Mouse (Mus musculus): ENCODE results near the gene Pde1c. TPM values are rescaled to one million over a fixed set of nuclear protein-coding genes. Genes with fewer than 3 reads are reported as not detected.

The Pde1c gene
- polyA plus RNA-seq, 1 experiment = not detected

DNA sequence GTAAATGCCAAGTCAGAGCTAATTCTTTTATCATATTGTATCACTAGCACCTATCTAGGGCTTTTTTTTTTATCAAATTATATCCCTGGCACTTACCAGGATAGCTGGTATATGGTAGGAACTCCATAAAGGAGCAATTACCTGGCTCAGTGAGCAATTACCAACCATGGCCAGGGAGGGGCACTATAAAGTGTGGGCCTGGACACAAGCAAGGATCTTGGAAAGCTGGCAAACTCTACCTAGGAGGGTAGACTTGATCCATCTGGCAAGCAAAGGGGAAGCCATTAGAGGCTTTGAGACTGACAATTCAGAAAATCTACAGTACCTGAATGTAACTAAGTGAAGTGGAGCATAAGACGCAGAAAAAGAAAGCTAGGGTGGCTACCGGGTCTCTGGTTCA is 10.2 kb downstream of the Pde1c start:
- WGBS = 91% methylated on average over 2 of the region's 2 CpGs
- Histone ChIP-seq H3K4me1 (ENCODE audit: control insufficient read depth, insufficient read depth, low read length) (no peaks in the 10 kb centered on the region), H3K4me3 (ENCODE audit: insufficient read depth, low read depth, low read length) (no peak overlapping the region), H3K27ac (ENCODE audit: insufficient read depth, low read depth, low read length) (no peak overlapping the region)
- no peak for TF ChIP-seq POLR2A (IDR thresholded peaks at IDR 0.05; ENCODE audit: insufficient read depth, low read depth, low read length)
- no peak for TF ChIP-seq CTCF (IDR thresholded peaks at IDR 0.05; ENCODE audit: insufficient read depth, low read depth, low read length)

DNA sequence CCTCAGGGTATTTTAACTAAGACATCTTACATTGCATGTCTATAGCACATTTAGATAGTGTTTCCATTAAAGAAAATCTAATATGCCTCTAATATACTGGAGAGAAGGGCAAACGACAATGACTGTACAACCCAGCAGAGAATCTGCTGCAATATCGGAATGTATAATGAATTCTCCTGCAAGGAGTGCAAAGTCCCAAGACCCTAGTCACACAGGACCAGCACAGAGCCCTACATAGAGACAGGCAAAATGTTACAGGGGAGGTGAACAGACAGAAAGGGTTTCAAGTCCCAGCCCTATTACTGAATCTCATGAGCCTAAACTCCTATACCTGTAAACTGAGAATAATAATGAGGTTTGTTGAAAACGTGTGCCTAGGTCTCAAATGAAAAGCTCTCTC is 13.1 kb downstream of the Pde1c start:
- no peak overlapping the region for H3K4me3 ChIP-seq (ENCODE audit: insufficient read depth, low read depth, low read length)
- WGBS = 65% methylated on average over 3 of the region's 3 CpGs
- TF ChIP-seq CTCF (IDR thresholded peaks at IDR 0.05; ENCODE audit: insufficient read depth, low read depth, low read length) (no peak), POLR2A (IDR thresholded peaks at IDR 0.05; ENCODE audit: insufficient read depth, low read depth, low read length) (no peak)
- no peaks in the 10 kb centered on the region for H3K4me1 ChIP-seq (ENCODE audit: control insufficient read depth, insufficient read depth, low read length)
- H3K27ac ChIP-seq (ENCODE audit: insufficient read depth, low read depth, low read length) = no peak overlapping the region

DNA sequence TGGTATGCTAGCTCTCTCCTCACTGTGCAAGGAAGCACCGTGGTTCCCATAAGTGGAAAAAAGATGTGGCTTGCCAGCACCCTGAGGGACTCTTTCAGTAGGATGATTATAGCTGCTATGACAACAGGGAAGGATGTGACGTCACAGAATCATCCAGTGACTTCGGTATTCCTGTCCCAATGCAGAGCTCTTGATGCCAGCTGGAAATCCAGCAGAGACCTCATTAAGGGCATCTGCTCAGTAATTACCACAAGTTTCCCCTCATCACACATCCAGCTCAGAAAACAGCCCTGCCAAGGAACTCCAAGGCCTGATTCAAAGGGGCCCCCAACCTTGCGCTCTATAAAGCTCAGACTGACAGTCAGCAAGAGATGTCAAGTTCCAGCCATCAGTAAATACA is 13.5 kb downstream of the Pde1c start:
- 25% methylated on average over 4 of the region's 4 CpGs for WGBS
- no peak overlapping the region for H3K27ac ChIP-seq (ENCODE audit: insufficient read depth, low read depth, low read length)
- H3K4me1 ChIP-seq (ENCODE audit: control insufficient read depth, insufficient read depth, low read length) = no peaks in the 10 kb centered on the region
- TF ChIP-seq POLR2A (IDR thresholded peaks at IDR 0.05; ENCODE audit: insufficient read depth, low read depth, low read length) (no peak), CTCF (IDR thresholded peaks at IDR 0.05; ENCODE audit: insufficient read depth, low read depth, low read length) (no peak)
- H3K4me3 ChIP-seq (ENCODE audit: insufficient read depth, low read depth, low read length) = no peak overlapping the region

DNA sequence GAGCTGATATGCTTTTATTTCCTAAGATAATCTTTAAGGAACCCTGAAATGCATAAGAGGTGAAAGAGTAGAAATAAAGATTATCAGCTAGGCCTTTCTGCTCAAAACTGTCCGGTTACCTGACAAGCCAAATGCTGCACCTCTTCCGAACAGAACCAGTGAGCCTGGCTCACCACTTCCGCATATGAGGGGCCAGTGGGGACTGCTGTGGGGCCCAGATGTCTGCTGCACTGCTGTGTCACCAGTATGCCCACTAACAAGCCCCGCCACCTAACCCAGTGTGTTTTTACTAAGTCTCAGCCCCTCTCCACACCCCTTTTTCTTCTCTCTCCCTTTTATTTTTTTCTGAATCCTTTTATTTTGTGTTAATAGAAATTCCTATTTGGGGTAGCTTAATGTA is 17.9 kb downstream of the Pde1c start:
- no peak for TF ChIP-seq POLR2A (IDR thresholded peaks at IDR 0.05; ENCODE audit: insufficient read depth, low read depth, low read length)
- no peak for TF ChIP-seq CTCF (IDR thresholded peaks at IDR 0.05; ENCODE audit: insufficient read depth, low read depth, low read length)
- 94% methylated on average over 4 of the region's 4 CpGs for WGBS
- Histone ChIP-seq H3K4me3 (ENCODE audit: insufficient read depth, low read depth, low read length) (no peak overlapping the region), H3K4me1 (ENCODE audit: control insufficient read depth, insufficient read depth, low read length) (no peaks in the 10 kb centered on the region), H3K27ac (ENCODE audit: insufficient read depth, low read depth, low read length) (no peak overlapping the region)

DNA sequence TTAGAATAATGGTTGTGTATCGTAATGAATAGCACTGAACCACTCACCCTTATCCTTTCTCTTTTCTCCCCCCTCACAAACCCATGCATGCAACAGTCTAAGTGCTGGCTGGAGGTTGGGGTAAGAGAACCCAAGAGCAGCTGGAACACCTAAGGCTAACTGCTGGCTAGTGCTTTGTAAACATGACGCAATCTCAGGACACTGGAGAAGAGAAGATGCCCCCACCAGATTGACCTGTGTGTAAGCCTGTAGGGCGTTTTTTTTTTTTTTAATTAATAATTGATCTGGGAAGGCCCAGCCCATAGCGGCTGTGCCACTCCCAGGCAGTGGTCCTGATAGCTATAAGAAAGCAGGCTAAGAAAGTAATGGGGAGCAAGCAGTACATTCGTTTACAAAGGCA is 28.7 kb downstream of the Pde1c start:
- TF ChIP-seq CTCF (IDR thresholded peaks at IDR 0.05; ENCODE audit: insufficient read depth, low read depth, low read length) (no peak), POLR2A (IDR thresholded peaks at IDR 0.05; ENCODE audit: insufficient read depth, low read depth, low read length) (no peak)
- no peaks in the 10 kb centered on the region for H3K4me1 ChIP-seq (ENCODE audit: control insufficient read depth, insufficient read depth, low read length)
- WGBS = 83% methylated on average over 5 of the region's 5 CpGs
- H3K27ac ChIP-seq (ENCODE audit: insufficient read depth, low read depth, low read length) = no peak overlapping the region
- no peak overlapping the region for H3K4me3 ChIP-seq (ENCODE audit: insufficient read depth, low read depth, low read length)

DNA sequence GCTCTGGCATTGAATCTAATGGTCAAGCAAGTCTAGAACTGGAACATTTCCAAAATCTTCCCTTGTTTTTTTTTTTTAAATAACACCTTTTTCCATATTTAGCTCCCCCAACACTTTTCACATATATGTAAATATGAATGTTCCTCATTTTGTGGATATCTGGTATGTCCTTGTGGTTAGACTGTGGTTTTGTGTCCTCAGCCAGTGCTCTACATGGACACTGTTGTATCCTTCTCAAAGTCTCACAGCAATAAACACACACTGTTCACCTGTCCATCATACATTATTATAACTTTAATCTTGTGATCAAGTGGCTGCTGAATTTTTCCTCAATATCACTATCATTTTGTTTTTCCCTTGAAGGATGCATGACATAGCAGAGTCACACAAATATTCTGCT is 34.2 kb downstream of the Pde1c start:
- TF ChIP-seq CTCF (IDR thresholded peaks at IDR 0.05; ENCODE audit: insufficient read depth, low read depth, low read length) (no peak), POLR2A (IDR thresholded peaks at IDR 0.05; ENCODE audit: insufficient read depth, low read depth, low read length) (no peak)
- H3K4me1 ChIP-seq (ENCODE audit: control insufficient read depth, insufficient read depth, low read length) = no peaks in the 10 kb centered on the region
- no peak overlapping the region for H3K27ac ChIP-seq (ENCODE audit: insufficient read depth, low read depth, low read length)
- no peak overlapping the region for H3K4me3 ChIP-seq (ENCODE audit: insufficient read depth, low read depth, low read length)

DNA sequence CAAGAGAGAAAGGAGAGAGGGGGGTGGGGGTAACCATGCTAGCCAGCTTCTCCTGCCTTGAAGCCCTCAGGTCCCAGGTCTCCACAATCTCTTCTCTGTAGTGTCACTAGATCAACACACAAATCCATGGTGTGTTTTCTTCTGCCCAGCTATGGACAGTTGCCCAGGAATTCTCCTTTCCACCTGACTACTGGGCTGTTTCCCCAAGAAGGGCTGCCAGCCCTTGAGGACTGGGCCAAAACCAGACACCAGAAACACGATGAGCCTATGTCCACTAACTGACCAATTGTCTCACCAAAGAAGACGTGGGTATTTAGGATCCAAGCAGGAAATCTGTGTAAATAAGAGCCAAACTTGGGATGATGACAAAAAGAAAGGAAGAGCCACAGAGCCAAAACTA is 36.6 kb downstream of the Pde1c start:
- WGBS = 62% methylated on average over 2 of the region's 2 CpGs
- H3K4me3 ChIP-seq (ENCODE audit: insufficient read depth, low read depth, low read length) = no peak overlapping the region
- no peak for TF ChIP-seq POLR2A (IDR thresholded peaks at IDR 0.05; ENCODE audit: insufficient read depth, low read depth, low read length)
- no peak for TF ChIP-seq CTCF (IDR thresholded peaks at IDR 0.05; ENCODE audit: insufficient read depth, low read depth, low read length)
- no peaks in the 10 kb centered on the region for H3K4me1 ChIP-seq (ENCODE audit: control insufficient read depth, insufficient read depth, low read length)
- no peak overlapping the region for H3K27ac ChIP-seq (ENCODE audit: insufficient read depth, low read depth, low read length)

DNA sequence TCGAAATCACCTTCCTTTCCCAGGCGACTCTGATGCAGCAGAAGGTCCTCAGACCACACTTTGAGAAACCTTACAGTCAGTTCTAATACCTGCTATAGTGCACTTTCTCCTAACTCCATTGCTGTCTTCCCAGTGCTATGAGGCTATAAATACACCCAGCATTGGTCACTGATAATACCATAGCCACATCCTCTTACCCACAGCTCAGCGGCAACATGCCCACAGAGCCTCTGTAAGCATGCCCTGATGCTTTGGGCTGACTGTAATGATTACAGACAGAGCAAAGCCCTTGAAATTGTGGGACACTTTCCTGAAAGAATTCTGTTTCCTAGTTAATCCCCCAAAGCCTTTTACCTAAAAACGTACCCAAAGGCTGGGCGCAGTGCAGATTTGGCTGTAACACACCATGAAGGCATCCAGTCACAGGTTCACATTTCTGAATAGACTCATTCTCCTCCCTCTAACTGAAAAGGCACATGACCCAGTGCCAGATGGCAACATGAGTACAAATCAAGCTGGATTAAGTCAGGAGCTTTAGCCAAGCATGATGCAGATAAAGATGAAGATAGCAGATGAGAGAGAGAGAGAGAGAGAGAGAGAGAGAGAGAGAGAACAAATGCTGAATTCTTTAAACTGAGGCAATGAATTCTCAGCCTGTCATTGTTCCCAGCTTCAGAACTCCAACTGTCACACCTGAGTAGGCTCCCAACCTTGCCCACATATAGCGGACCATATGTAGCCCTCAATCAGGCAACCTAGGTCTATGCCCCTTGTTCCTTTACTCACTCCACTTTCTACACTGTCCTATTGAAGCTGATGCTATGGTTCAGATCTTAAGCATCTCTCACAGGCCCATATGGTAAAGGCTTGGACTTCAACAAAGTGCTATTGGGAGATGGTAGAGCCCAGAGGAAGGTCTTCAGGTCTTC is 44.7 kb downstream of the Pde1c start:
- WGBS = 81% methylated on average over 6 of the region's 6 CpGs
- no peak overlapping the region for H3K4me3 ChIP-seq (ENCODE audit: insufficient read depth, low read depth, low read length)
- TF ChIP-seq POLR2A (IDR thresholded peaks at IDR 0.05; ENCODE audit: insufficient read depth, low read depth, low read length) (no peak), CTCF (IDR thresholded peaks at IDR 0.05; ENCODE audit: insufficient read depth, low read depth, low read length) (no peak)
- H3K4me1 ChIP-seq (ENCODE audit: control insufficient read depth, insufficient read depth, low read length) = no peaks in the 10 kb centered on the region
- H3K27ac ChIP-seq (ENCODE audit: insufficient read depth, low read depth, low read length) = no peak overlapping the region

DNA sequence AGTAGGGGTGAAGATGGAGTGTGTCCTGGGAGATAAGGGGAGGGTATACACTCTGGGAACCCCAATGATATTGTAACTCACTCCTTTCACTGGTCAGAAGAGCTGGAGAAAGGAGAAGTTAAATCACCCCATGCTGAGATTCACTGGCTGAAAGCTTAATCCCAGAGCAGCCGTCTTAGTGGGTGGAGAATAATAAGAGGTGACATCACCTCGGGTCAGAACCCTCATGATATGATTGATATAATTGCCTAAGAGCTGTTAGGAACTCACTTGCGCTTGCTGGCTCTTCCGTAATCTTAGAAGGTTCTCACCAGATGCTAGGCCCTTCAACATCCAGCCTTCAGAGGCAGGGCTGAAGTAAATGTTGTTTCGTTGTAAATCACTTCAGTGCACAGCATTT is 79.7 kb downstream of the Pde1c start:
- H3K4me3 ChIP-seq (ENCODE audit: insufficient read depth, low read depth, low read length) = no peak overlapping the region
- TF ChIP-seq POLR2A (IDR thresholded peaks at IDR 0.05; ENCODE audit: insufficient read depth, low read depth, low read length) = no peak
- TF ChIP-seq CTCF (IDR thresholded peaks at IDR 0.05; ENCODE audit: insufficient read depth, low read depth, low read length) = no peak
- WGBS = 75% methylated on average over 5 of the region's 5 CpGs

More for the DNA sequence above, 79.7 kb downstream of the Pde1c start:
- 0 out of 2 replicates have a peak, but pooled peaks cover 2% of the 10 kb centered on the region for H3K4me1 ChIP-seq (ENCODE audit: control insufficient read depth, insufficient read depth, low read length)
- H3K27ac ChIP-seq (ENCODE audit: insufficient read depth, low read depth, low read length) = no peak overlapping the region
